Mouse (Mus musculus) olfactory bulb, adult 2 months (tissue): ENCODE data around the gene Gtpbp3.

Experiments
- CTCF ChIP-seq: fragments of 200-500 bp; IDR thresholded peaks from 2 replicates; pipeline ENCODE4 v1.5.1; 2012; ENCODE audit warnings: low read depth, mild to moderate bottlenecking, low read length, moderate library complexity; ENCODE audit not compliant: insufficient read depth
- POLR2A ChIP-seq: fragments of 200-500 bp; IDR thresholded peaks from 2 replicates; pipeline ENCODE4 v1.6.1; 2012; ENCODE audit warnings: mild to moderate bottlenecking, low read depth, low read length, moderate library complexity; ENCODE audit not compliant: insufficient read depth

DNA sequence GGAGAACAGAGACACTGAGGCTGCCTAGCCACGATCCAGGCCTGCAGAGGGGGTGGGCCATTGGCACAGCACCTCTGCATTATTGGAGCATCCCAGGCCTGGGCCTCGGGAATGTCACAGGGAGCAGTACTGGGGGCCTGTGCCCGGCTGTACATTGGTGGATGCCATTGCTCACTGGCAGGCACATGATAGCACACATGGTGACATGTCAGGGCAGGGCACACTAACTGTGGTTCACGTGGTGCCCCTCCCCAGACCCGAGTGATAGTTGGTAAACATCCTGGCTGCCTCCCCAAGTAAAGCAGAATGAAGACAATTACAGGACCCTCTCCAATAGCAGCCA is 17.0 kb upstream of the Gtpbp3 start:
- no peak for TF ChIP-seq POLR2A
- no peak for TF ChIP-seq CTCF
